Mouse (Mus musculus) heart, postnatal 0 days (tissue): ENCODE measurements around the gene Vamp3.

Experiments used
- CTCF ChIP-seq: IDR thresholded peaks from 2 replicates; pipeline ENCODE4 v1.5.1; 2016; ENCODE audit warnings: antibody characterized with exemption, control low read depth, low read depth
- EP300 ChIP-seq: IDR thresholded peaks from 2 replicates; pipeline ENCODE4 v1.6.1; 2016; ENCODE audit warnings: antibody characterized with exemption, low read depth

DNA sequence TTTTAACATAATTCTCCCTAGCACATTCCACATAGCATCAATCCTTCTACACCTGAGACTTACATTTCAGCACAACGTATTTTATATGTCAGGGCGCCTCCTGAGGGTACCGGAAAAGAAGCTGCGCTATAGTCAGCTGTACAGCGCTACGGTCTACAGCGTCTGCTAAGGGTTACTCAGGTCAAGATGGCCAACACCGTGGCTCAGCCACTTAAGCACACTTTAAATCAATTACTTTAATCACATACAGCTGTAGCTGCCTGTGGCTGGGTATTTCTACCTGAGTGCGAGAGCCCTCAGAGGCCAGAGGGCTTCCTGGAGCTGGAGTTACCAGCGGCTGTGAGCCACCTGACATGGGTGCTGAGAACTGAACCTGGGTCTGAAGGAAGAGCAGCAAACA lies 41.8 kb downstream of the Vamp3 start:
- TF ChIP-seq CTCF (no peak), EP300 (no peak)
